In genomic region chr12:105543176-105543575, GRCm38 (mm10) we compare ENCODE assay signal across 31 mouse cellular contexts. TPM values are rescaled to one million over a fixed set of nuclear protein-coding genes. Genes with fewer than 3 reads are reported as not detected.
DNase-seq lines count a peak whose midpoint lies in the region; ATAC-seq and TF ChIP-seq lines count a peak whose summit lies in the region.
"Had no signal": no experiment of that assay in that cellular context is flagged by ENCODE, and none has a peak within 500 bp of the region (broad histone marks: within the 10 kb centered on the region; RNA-seq: fewer than 3 reads in every experiment).

No protein-coding gene starts in this region.

- TF ChIP-seq RAD21 in MEL (IDR thresholded peaks at IDR 0.05; ENCODE audit: low read depth, low read length), result no peak

- DNase-seq in hindbrain, embryonic 14.5 days (ENCODE audit: low spot score), result no peak
- no peak for DNase-seq in lung, postnatal 0 days (ENCODE audit: low spot score)
- no peak for DNase-seq in lung, adult 2 months
- no peak for DNase-seq in MEL (ENCODE audit: low read depth, low spot score)
- no peak for DNase-seq in right cerebral cortex, adult 2 months (ENCODE audit: low spot score in 2 of 2)
- DNase-seq in cerebellum, adult 2 months, result no peak
- DNase-seq: adrenal gland, adult 8-10 months; adrenal gland, postnatal 25 days; B cell, adult 2 months; cerebellum, adult 11-12 months; cerebellum, adult 9-10 months; cerebellum, postnatal 14 days; gastrocnemius, postnatal 10 days; gastrocnemius, postnatal 36 days had no signal

- no peak for TF ChIP-seq CTCF in lung, postnatal 0 days (IDR thresholded peaks at IDR 0.05)
- TF ChIP-seq CTCF in lung, adult 2 months (IDR thresholded peaks at IDR 0.05; ENCODE audit: insufficient read depth, low read length), result no peak
- TF ChIP-seq CTCF in MEL (IDR thresholded peaks at IDR 0.05 in 2 of 3, conservative IDR thresholded peaks at IDR 0.05 in 1 of 3; ENCODE audit: control insufficient read depth in 1 of 3, insufficient read depth in 1 of 3, low read depth in 2 of 3, low read length in 3 of 3, poor library complexity in 1 of 3, severe bottlenecking in 1 of 3), result no peak
- no peak for TF ChIP-seq CTCF in cerebellum, adult 2 months (IDR thresholded peaks at IDR 0.05; ENCODE audit: borderline replicate concordance, insufficient read depth, low read depth, low read length)

- no peak for TF ChIP-seq POLR2A in lung, adult 2 months (IDR thresholded peaks at IDR 0.05; ENCODE audit: borderline replicate concordance, extremely low read depth, low read depth, low read length)
- no peak for TF ChIP-seq POLR2A in MEL (IDR thresholded peaks at IDR 0.05; ENCODE audit: control insufficient read depth in 1 of 2, insufficient read depth in 1 of 2, low read depth in 1 of 2, low read length in 2 of 2, poor library complexity in 1 of 2)
- TF ChIP-seq POLR2A in myocyte (IDR thresholded peaks at IDR 0.05; ENCODE audit: insufficient read length, low read depth), result no peak
- TF ChIP-seq POLR2A in cerebellum, adult 2 months (IDR thresholded peaks at IDR 0.05; ENCODE audit: borderline replicate concordance, insufficient read depth, low read length), result no peak

- no peaks in the 10 kb centered on the region for H3K9me3 ChIP-seq in hindbrain, embryonic 15.5 days
- H3K9me3 ChIP-seq in hindbrain, embryonic 14.5 days (ENCODE audit: control insufficient read depth, low read length), result no peaks in the 10 kb centered on the region
- H3K9me3 ChIP-seq in lung, postnatal 0 days (ENCODE audit: low read length), result no peaks in the 10 kb centered on the region
- H3K9me3 ChIP-seq in MEL (replicated peaks; ENCODE audit: insufficient read depth, low read length), result no peaks in the 10 kb centered on the region
- H3K9me3 ChIP-seq: forebrain, embryonic 10.5 days; hindbrain, embryonic 12.5 days had no signal

- H3K4me2 ChIP-seq in hindbrain, embryonic 15.5 days, result no peak overlapping the region
- H3K4me2 ChIP-seq in hindbrain, embryonic 14.5 days (replicated peaks), result no peak overlapping the region
- H3K4me2 ChIP-seq in lung, postnatal 0 days (replicated peaks; ENCODE audit: low read depth, low read length), result no peak overlapping the region
- H3K4me2 ChIP-seq in myocyte (ENCODE audit: low read depth), result peak overlapping the region; percentile 37
- H3K4me2 ChIP-seq: forebrain, embryonic 13.5 days; heart, embryonic 11.5 days; hindbrain, embryonic 12.5 days had no signal

- 81% methylated on average over 8 of the region's 8 CpGs for WGBS in hindbrain, embryonic 15.5 days
- 85% methylated on average over 8 of the region's 8 CpGs for WGBS in hindbrain, embryonic 14.5 days
- 71% methylated on average over 8 of the region's 8 CpGs for WGBS in lung, postnatal 0 days
- WGBS in lung, adult 2 months, result 78% methylated on average over 8 of the region's 8 CpGs
- WGBS in cerebellum, adult 2 months, result 86% methylated on average over 8 of the region's 8 CpGs

- TF ChIP-seq EP300 in lung, postnatal 0 days (IDR thresholded peaks at IDR 0.05), result no peak
- no peak for TF ChIP-seq EP300 in MEL (IDR thresholded peaks at IDR 0.05; ENCODE audit: low read depth in 1 of 2, low read length in 2 of 2)

- H3K9ac ChIP-seq in hindbrain, embryonic 15.5 days, result no peak overlapping the region
- no peak overlapping the region for H3K9ac ChIP-seq in hindbrain, embryonic 14.5 days
- no peak overlapping the region for H3K9ac ChIP-seq in lung, postnatal 0 days (replicated peaks; ENCODE audit: low read depth)
- no peak overlapping the region for H3K9ac ChIP-seq in MEL (ENCODE audit: control insufficient read depth, low read depth, low read length, poor library complexity, severe bottlenecking)
- H3K9ac ChIP-seq: forebrain, embryonic 13.5 days; hindbrain, embryonic 12.5 days had no signal

- no peaks in the 10 kb centered on the region for H3K79me2 ChIP-seq in MEL (ENCODE audit: control insufficient read depth, insufficient read depth, low read length, poor library complexity)
- no peaks in the 10 kb centered on the region for H3K79me2 ChIP-seq in myocyte (ENCODE audit: control insufficient read depth, insufficient read depth)

- H3K4me1 ChIP-seq in hindbrain, embryonic 15.5 days (replicated peaks), result peaks cover 11% of the 10 kb centered on the region
- H3K4me1 ChIP-seq in hindbrain, embryonic 14.5 days (replicated peaks; ENCODE audit: control insufficient read depth, insufficient read depth, low read length), result no peaks in the 10 kb centered on the region; the same call in 1 of the 2 replicates
- peaks cover 13% of the 10 kb centered on the region; the same call in 1 of the 2 replicates for H3K4me1 ChIP-seq in lung, postnatal 0 days (ENCODE audit: insufficient read depth, low read depth, low read length)
- peaks cover 6% of the 10 kb centered on the region; the same call in 1 of the 2 replicates for H3K4me1 ChIP-seq in lung, adult 2 months (ENCODE audit: control insufficient read depth, insufficient read depth, low read length)
- no peaks in the 10 kb centered on the region for H3K4me1 ChIP-seq in MEL (ENCODE audit: control insufficient read depth in 1 of 2, insufficient read depth in 2 of 2, low read length in 2 of 2)
- peaks cover 4% of the 10 kb centered on the region; the same call in 1 of the 2 replicates for H3K4me1 ChIP-seq in cerebellum, adult 2 months (ENCODE audit: control insufficient read depth, insufficient read depth, low read length)
- H3K4me1 ChIP-seq: forebrain, embryonic 13.5 days had no signal

- H3K36me3 ChIP-seq in hindbrain, embryonic 15.5 days, result no peaks in the 10 kb centered on the region
- no peaks in the 10 kb centered on the region for H3K36me3 ChIP-seq in hindbrain, embryonic 14.5 days (replicated peaks; ENCODE audit: control insufficient read depth, insufficient read depth)
- no peaks in the 10 kb centered on the region for H3K36me3 ChIP-seq in lung, postnatal 0 days (ENCODE audit: insufficient read depth, low read length)
- H3K36me3 ChIP-seq in MEL (ENCODE audit: control insufficient read depth in 1 of 2, insufficient read depth in 2 of 2, low read length in 2 of 2) (no peaks in the 10 kb centered on the region), myocyte (ENCODE audit: control insufficient read depth, insufficient read depth) (no peaks in the 10 kb centered on the region)
- H3K36me3 ChIP-seq: forebrain, embryonic 10.5 days; hindbrain, embryonic 12.5 days had no signal

- no peak overlapping the region for H3ac ChIP-seq in myocyte (ENCODE audit: control insufficient read depth, insufficient read length)

- H3K4me3 ChIP-seq in hindbrain, embryonic 15.5 days, result no peak overlapping the region
- no peak overlapping the region for H3K4me3 ChIP-seq in hindbrain, embryonic 14.5 days (replicated peaks; ENCODE audit: low read length)
- H3K4me3 ChIP-seq in lung, postnatal 0 days (ENCODE audit: low read depth, low read length), result no peak overlapping the region
- H3K4me3 ChIP-seq in lung, adult 2 months (replicated peaks; ENCODE audit: extremely low read depth, low read depth, low read length), result no peak overlapping the region
- no peak overlapping the region for H3K4me3 ChIP-seq in MEL (ENCODE audit: control insufficient read depth in 1 of 2, insufficient read depth in 1 of 2, low read depth in 2 of 2, low read length in 2 of 2)
- H3K4me3 ChIP-seq in myocyte, result no peak overlapping the region
- no peak overlapping the region for H3K4me3 ChIP-seq in cerebellum, adult 2 months (replicated peaks; ENCODE audit: insufficient read depth, low read depth, low read length)
- H3K4me3 ChIP-seq: forebrain, embryonic 10.5 days; forebrain, embryonic 13.5 days; hindbrain, embryonic 12.5 days had no signal

- 0 out of 2 replicates have a peak overlapping the region, but pooled peaks have one; percentile 8 for H3K27ac ChIP-seq in hindbrain, embryonic 15.5 days (replicated peaks)
- no peak overlapping the region for H3K27ac ChIP-seq in hindbrain, embryonic 14.5 days
- 0 out of 2 replicates have a peak overlapping the region, but pooled peaks have one; percentile 11 for H3K27ac ChIP-seq in lung, postnatal 0 days (ENCODE audit: low read length)
- H3K27ac ChIP-seq in MEL (ENCODE audit: control insufficient read depth, low read depth, low read length), result no peak overlapping the region
- no peak overlapping the region for H3K27ac ChIP-seq in cerebellum, adult 2 months (ENCODE audit: insufficient read depth, low read length)
- H3K27ac ChIP-seq: forebrain, embryonic 10.5 days; forebrain, embryonic 13.5 days; hindbrain, embryonic 12.5 days; hindbrain, postnatal 0 days had no signal

- H3K27me3 ChIP-seq in hindbrain, embryonic 15.5 days, result 0 out of 2 replicates have a peak, but pooled peaks cover 2% of the 10 kb centered on the region
- no peaks in the 10 kb centered on the region for H3K27me3 ChIP-seq in hindbrain, embryonic 14.5 days (ENCODE audit: control insufficient read depth, insufficient read depth, low read length)
- no peaks in the 10 kb centered on the region for H3K27me3 ChIP-seq in lung, postnatal 0 days (replicated peaks; ENCODE audit: insufficient read depth, low read length)
- H3K27me3 ChIP-seq in MEL (ENCODE audit: control insufficient read depth in 1 of 2, insufficient read depth in 2 of 2, low read length in 2 of 2), result no peaks in the 10 kb centered on the region; a peak in 1 of 4 replicates
- H3K27me3 ChIP-seq in myocyte (ENCODE audit: control insufficient read depth, insufficient read depth, insufficient read length), result no peaks in the 10 kb centered on the region
- H3K27me3 ChIP-seq in cerebellum, adult 2 months (ENCODE audit: control insufficient read depth, insufficient read depth, low read length), result no peaks in the 10 kb centered on the region
- H3K27me3 ChIP-seq: forebrain, embryonic 13.5 days had no signal

- ATAC-seq in hindbrain, embryonic 15.5 days (ENCODE audit: low FRiP score, low read depth), result no peak
- no peak for ATAC-seq in hindbrain, embryonic 14.5 days (ENCODE audit: low FRiP score)
- ATAC-seq in lung, postnatal 0 days, result no peak
- ATAC-seq: CD4-positive, CD25-positive, alpha-beta regulatory T cell, adult 4 months; forebrain, embryonic 13.5 days; forebrain, embryonic 16.5 days; hindbrain, postnatal 0 days; inflammation-experienced regulatory T-cells, adult 6 months had no signal

RNA-seq across cellular contexts. Expression of gene Bdkrb2, which starts 19.9 kb away (rescaled TPM):
- polyA plus RNA-seq in hindbrain, embryonic 15.5 days (2015; fragmentation: Nextera tagmentation; extraction: Ambion mirVana), result 2.1 TPM in 2 replicates
- 0.47 and 0.75 TPM in 2 replicates for polyA plus RNA-seq in hindbrain, embryonic 14.5 days (2014; fragmentation: Nextera tagmentation; extraction: Ambion mirVana)
- polyA plus RNA-seq in lung, postnatal 0 days (2015; fragmentation: Nextera tagmentation; extraction: Ambion mirVana), result 2.1 and 2.5 TPM in 2 replicates
- 3.7 and 4.8 TPM in 2 replicates for polyA plus RNA-seq in lung, adult 2 months (2012; rRNA removed)
- not detected in 2 replicates for total RNA-seq in MEL (2012; rRNA removed)
- polyA plus RNA-seq in MEL (2012; ENCODE audit: insufficient read depth in 1 of 2, insufficient read length in 2 of 2, low read depth in 1 of 2, low replicate concordance in 2 of 2, missing spikeins in 1 of 2), result not detected
- 2.2 TPM for polyA plus RNA-seq in myocyte (2012; fragmentation: generic; extraction: Trizol)
- 0.68 and 0.70 TPM in 2 replicates for polyA plus RNA-seq in cerebellum, adult 2 months (2012; rRNA removed)
- total RNA-seq: granulocyte monocyte progenitor cell, adult 5-6 weeks; hematopoietic stem cell, adult 5-6 weeks had no signal
- polyA plus RNA-seq: CD4-positive, CD25-positive, alpha-beta regulatory T cell, adult 4 months; inflammation-experienced regulatory T-cells, adult 6 months had no signal

RNA-seq across cellular contexts. Expression of gene Bdkrb1, which starts 59.7 kb away (rescaled TPM):
- 0.39 and 0.42 TPM in 2 replicates for polyA plus RNA-seq in hindbrain, embryonic 15.5 days (2015; fragmentation: Nextera tagmentation; extraction: Ambion mirVana)
- 0.33 TPM in 1 of 2 replicates, not detected in the other for polyA plus RNA-seq in hindbrain, embryonic 14.5 days (2014; fragmentation: Nextera tagmentation; extraction: Ambion mirVana)
- 0.26 and 0.37 TPM in 2 replicates for polyA plus RNA-seq in lung, postnatal 0 days (2015; fragmentation: Nextera tagmentation; extraction: Ambion mirVana)
- 2.9 and 6.0 TPM in 2 replicates for polyA plus RNA-seq in lung, adult 2 months (2012; rRNA removed)
- not detected in 2 replicates for total RNA-seq in MEL (2012; rRNA removed)
- polyA plus RNA-seq in MEL (2012; ENCODE audit: insufficient read depth in 1 of 2, insufficient read length in 2 of 2, low read depth in 1 of 2, low replicate concordance in 2 of 2, missing spikeins in 1 of 2), result under 1 TPM in 1 of 2 experiments, not detected in 1; 0.13 TPM
- 1.00 TPM for polyA plus RNA-seq in myocyte (2012; fragmentation: generic; extraction: Trizol)
- polyA plus RNA-seq in cerebellum, adult 2 months (2012; rRNA removed), result 0.36 TPM in 1 of 2 replicates, not detected in the other
- total RNA-seq: adrenal gland, adult 8-10 months; adrenal gland, postnatal 25 days; gastrocnemius, adult 18-20 months; granulocyte monocyte progenitor cell, adult 5-6 weeks; heart, adult 8-10 months; heart, postnatal 25 days; hematopoietic stem cell, adult 5-6 weeks had no signal
- polyA plus RNA-seq: forebrain, embryonic 10.5 days; forebrain, embryonic 13.5 days; forebrain, embryonic 16.5 days; heart, embryonic 11.5 days; heart, embryonic 14.5 days; heart, postnatal 0 days; hindbrain, embryonic 12.5 days; hindbrain, postnatal 0 days had no signal

Comparison
In these comparisons a context has a peak if more than half of its experiments do, and no peak if none do; other contexts are left out.
1. H3K27ac ChIP-seq: peak in hindbrain, embryonic 15.5 days (single experiment) and lung, postnatal 0 days (single experiment); none in hindbrain, embryonic 14.5 days (single experiment), MEL (single experiment) and cerebellum, adult 2 months (single experiment).